In genomic region chr10:75798176-75798696, GRCm38 (mm10) we compare ENCODE assay signal across 8 mouse cellular contexts. TPM values are rescaled to one million over a fixed set of nuclear protein-coding genes. Genes with fewer than 3 reads are reported as not detected.
A peak's percentile ranks its signal among the peaks of the same experiment; 100 is the strongest.
DNase-seq lines count a peak whose midpoint lies in the region; ATAC-seq and TF ChIP-seq lines count a peak whose summit lies in the region.

Gene Gstt1, minus strand, starts transcription at chr10:75798584.

- H3K9me3 ChIP-seq in ES-E14 (ENCODE audit: control insufficient read depth, insufficient read depth, low read depth, low read length), result no peaks in the 10 kb centered on the region
- no peaks in the 10 kb centered on the region for H3K9me3 ChIP-seq in heart, embryonic 14.5 days (ENCODE audit: control insufficient read depth, low read length)
- H3K9me3 ChIP-seq in kidney, embryonic 16.5 days (ENCODE audit: low read length), result no peaks in the 10 kb centered on the region
- no peaks in the 10 kb centered on the region for H3K9me3 ChIP-seq in liver, postnatal 0 days (ENCODE audit: low read length)
- no peaks in the 10 kb centered on the region for H3K9me3 ChIP-seq in neural tube, embryonic 13.5 days

- 0 out of 2 replicates have a peak, but pooled peaks have one; percentile 3 for ATAC-seq in heart, embryonic 14.5 days (ENCODE audit: insufficient number of reproducible peaks, insufficient read depth, low FRiP score, low read depth)
- peak; percentile 44; the same call in 1 of the 2 replicates for ATAC-seq in kidney, embryonic 16.5 days (ENCODE audit: low FRiP score, low TSS enrichment)
- peak; percentile 36; the same call in 1 of the 2 replicates for ATAC-seq in liver, postnatal 0 days
- peak; percentile 60; the same call in 1 of the 2 replicates for ATAC-seq in neural tube, embryonic 13.5 days (ENCODE audit: low read depth)

- peak within 1 kb of the TSS; percentile 86 for H3K4me2 ChIP-seq in heart, embryonic 14.5 days (ENCODE audit: low read length)
- peak within 1 kb of the TSS; percentile 91 for H3K4me2 ChIP-seq in kidney, embryonic 16.5 days (replicated peaks; ENCODE audit: low read depth, low read length)
- peak within 1 kb of the TSS; percentile 78 for H3K4me2 ChIP-seq in liver, postnatal 0 days (ENCODE audit: low read depth, low read length)
- H3K4me2 ChIP-seq in neural tube, embryonic 13.5 days, result peak within 1 kb of the TSS; percentile 71

- H3K27me3 ChIP-seq in heart, embryonic 14.5 days (ENCODE audit: control insufficient read depth, insufficient read depth, low read length), result no peaks in the 10 kb centered on the region
- no peaks in the 10 kb centered on the region; the same call in 1 of the 2 replicates for H3K27me3 ChIP-seq in kidney, embryonic 16.5 days (ENCODE audit: insufficient read depth, low read length)
- H3K27me3 ChIP-seq in liver, postnatal 0 days (ENCODE audit: insufficient read depth, low read length), result no peaks in the 10 kb centered on the region
- H3K27me3 ChIP-seq in neural tube, embryonic 13.5 days, result peaks cover 22% of the 10 kb centered on the region

- no peak for DNase-seq in ES-E14 (ENCODE audit: low read depth, low spot score)
- peak; percentile 71 for DNase-seq in liver, postnatal 0 days
- DNase-seq in thymus, postnatal 10 days (ENCODE audit: low spot score in 2 of 2), result no peak

- peak within 1 kb of the TSS; percentile 42; the same call in 1 of the 2 replicates for H3K9ac ChIP-seq in ES-E14 (ENCODE audit: insufficient read depth, low read depth, low read length, poor library complexity, severe bottlenecking)
- H3K9ac ChIP-seq in heart, embryonic 14.5 days (ENCODE audit: low read length), result peak within 1 kb of the TSS; percentile 64
- H3K9ac ChIP-seq in kidney, embryonic 16.5 days (replicated peaks; ENCODE audit: low read length), result peak within 1 kb of the TSS; percentile 69
- peak within 1 kb of the TSS; percentile 62 for H3K9ac ChIP-seq in liver, postnatal 0 days (replicated peaks)
- H3K9ac ChIP-seq in neural tube, embryonic 13.5 days, result peak within 1 kb of the TSS; percentile 56

- H3K4me3 ChIP-seq in ES-E14 (ENCODE audit: insufficient read depth in 1 of 2, low read depth in 1 of 2, low read length in 2 of 2, poor library complexity in 1 of 2, severe bottlenecking in 1 of 2), result peak within 1 kb of the TSS; percentile 45 to 71
- H3K4me3 ChIP-seq in bone marrow, adult 2 months (replicated peaks; ENCODE audit: control insufficient read depth, low read depth, low read length), result peak within 1 kb of the TSS; percentile 72
- H3K4me3 ChIP-seq in embryonic fibroblast, embryonic 13.5 days (ENCODE audit: insufficient read depth, low read length), result peak within 1 kb of the TSS; percentile 37
- peak within 1 kb of the TSS; percentile 51 to 53 for H3K4me3 ChIP-seq in heart, embryonic 14.5 days (ENCODE audit: control insufficient read depth in 1 of 2, insufficient read depth in 1 of 2, low read depth in 1 of 2, low read length in 2 of 2)
- H3K4me3 ChIP-seq in kidney, embryonic 16.5 days (ENCODE audit: low read length), result peak within 1 kb of the TSS; percentile 53
- peak within 1 kb of the TSS; percentile 44 for H3K4me3 ChIP-seq in liver, postnatal 0 days (ENCODE audit: low read depth, low read length)
- peak within 1 kb of the TSS; percentile 36 for H3K4me3 ChIP-seq in neural tube, embryonic 13.5 days

- TF ChIP-seq POLR2A in bone marrow, adult 2 months (IDR thresholded peaks at IDR 0.05; ENCODE audit: borderline replicate concordance, control insufficient read depth, low read depth, low read length), result 0 out of 2 replicates have a peak, but pooled peaks have one; percentile 35
- TF ChIP-seq POLR2A in embryonic fibroblast, embryonic 13.5 days (IDR thresholded peaks at IDR 0.05; ENCODE audit: low read depth, low read length), result peak; percentile 47; the same call in 1 of the 2 replicates

- no peak within 1 kb of the TSS for H3K27ac ChIP-seq in ES-E14 (ENCODE audit: insufficient read depth, low read depth, low read length, poor library complexity, severe bottlenecking)
- H3K27ac ChIP-seq in bone marrow, adult 2 months (ENCODE audit: control insufficient read depth, insufficient read depth, low read depth, low read length, poor library complexity), result no peak within 1 kb of the TSS
- H3K27ac ChIP-seq in embryonic fibroblast, embryonic 13.5 days (ENCODE audit: insufficient read depth, low read length), result no peak within 1 kb of the TSS
- H3K27ac ChIP-seq in heart, embryonic 14.5 days (replicated peaks in 1 of 2; ENCODE audit: control insufficient read depth in 1 of 2, insufficient read depth in 1 of 2, low read depth in 2 of 2, low read length in 2 of 2), result no peak within 1 kb of the TSS
- H3K27ac ChIP-seq in kidney, embryonic 16.5 days (ENCODE audit: low read length), result peak within 1 kb of the TSS; percentile 61; the same call in 1 of the 2 replicates
- H3K27ac ChIP-seq in liver, postnatal 0 days (ENCODE audit: low read depth), result peak within 1 kb of the TSS; percentile 55
- H3K27ac ChIP-seq in neural tube, embryonic 13.5 days (replicated peaks), result no peak within 1 kb of the TSS

- in situ Hi-C loops in ES-E14 (cut with MboI; ENCODE audit: low sequenced_read_pairs in 2 of 2, unreplicated experiment in 2 of 2), result no loop called here

- WGBS in bone marrow, adult 2 months, result 3% methylated on average over 18 of the region's 18 CpGs
- WGBS in heart, embryonic 14.5 days, result 1% methylated on average over 18 of the region's 18 CpGs
- WGBS in kidney, embryonic 16.5 days, result 3% methylated on average over 18 of the region's 18 CpGs
- 4% methylated on average over 18 of the region's 18 CpGs for WGBS in liver, postnatal 0 days (ENCODE audit: insufficient replicate concordance)
- WGBS in neural tube, embryonic 13.5 days, result 2% methylated on average over 18 of the region's 18 CpGs

- H3K36me3 ChIP-seq in ES-E14 (ENCODE audit: control insufficient read depth, insufficient read depth, low read length, poor library complexity, severe bottlenecking), result no peaks in the 10 kb centered on the region
- no peaks in the 10 kb centered on the region for H3K36me3 ChIP-seq in heart, embryonic 14.5 days (ENCODE audit: control insufficient read depth, insufficient read depth, low read length)
- no peaks in the 10 kb centered on the region for H3K36me3 ChIP-seq in kidney, embryonic 16.5 days (ENCODE audit: insufficient read depth, low read length)
- no peaks in the 10 kb centered on the region for H3K36me3 ChIP-seq in liver, postnatal 0 days (replicated peaks; ENCODE audit: insufficient read depth, low read length)
- H3K36me3 ChIP-seq in neural tube, embryonic 13.5 days, result no peaks in the 10 kb centered on the region

- peaks cover 4 to 22% of the 10 kb centered on the region in 2 experiments for H3K4me1 ChIP-seq in ES-E14 (ENCODE audit: control insufficient read depth in 2 of 2, insufficient read depth in 2 of 2, low read length in 2 of 2, poor library complexity in 1 of 2)
- no peaks in the 10 kb centered on the region; the same call in 1 of the 2 replicates for H3K4me1 ChIP-seq in bone marrow, adult 2 months (ENCODE audit: control insufficient read depth, insufficient read depth, low read length)
- H3K4me1 ChIP-seq in embryonic fibroblast, embryonic 13.5 days (ENCODE audit: control insufficient read depth, insufficient read depth, low read length), result peaks cover 8% of the 10 kb centered on the region
- H3K4me1 ChIP-seq in heart, embryonic 14.5 days (ENCODE audit: control insufficient read depth in 2 of 2, insufficient read depth in 2 of 2, low read length in 2 of 2), result peaks cover 8 to 12% of the 10 kb centered on the region in 2 experiments; a peak in 3 of 4 replicates
- peaks cover 25% of the 10 kb centered on the region for H3K4me1 ChIP-seq in kidney, embryonic 16.5 days (ENCODE audit: insufficient read depth, low read length)
- peaks cover 13% of the 10 kb centered on the region for H3K4me1 ChIP-seq in liver, postnatal 0 days (ENCODE audit: insufficient read depth)
- peaks cover 22% of the 10 kb centered on the region for H3K4me1 ChIP-seq in neural tube, embryonic 13.5 days (replicated peaks)

- TF ChIP-seq EP300 in liver, postnatal 0 days (IDR thresholded peaks at IDR 0.05; ENCODE audit: low read depth), result no peak

- TF ChIP-seq CTCF in bone marrow, adult 2 months (IDR thresholded peaks at IDR 0.05; ENCODE audit: control insufficient read depth, insufficient read depth, low read length), result no peak
- no peak for TF ChIP-seq CTCF in embryonic fibroblast, embryonic 13.5 days (IDR thresholded peaks at IDR 0.05; ENCODE audit: borderline replicate concordance, insufficient read depth, low read length)
- TF ChIP-seq CTCF in liver, postnatal 0 days (IDR thresholded peaks at IDR 0.05; ENCODE audit: low read depth), result no peak

TF ChIP-seq in ES-E14, 5 proteins besides CTCF, POLR2A, EP300 and RAD21:
- TF ChIP-seq ZC3H11A (IDR thresholded peaks at IDR 0.05; ENCODE audit: borderline replicate concordance, low read depth, low read length) (no peak), MAFK (IDR thresholded peaks at IDR 0.05; ENCODE audit: insufficient read depth, low read depth, low read length) (no peak), HCFC1 (IDR thresholded peaks at IDR 0.05; ENCODE audit: borderline replicate concordance, insufficient read depth, low read length) (no peak), CHD2 (IDR thresholded peaks at IDR 0.05; ENCODE audit: low read depth, low read length) (no peak), ZNF384 (IDR thresholded peaks at IDR 0.05; ENCODE audit: low read depth, low read length) (no peak)

RNA-seq across cellular contexts. Expression of gene Gstt1, which starts in this region (rescaled TPM):
- total RNA-seq in ES-E14 (2012; rRNA removed), result 5.8 and 10.7 TPM in 2 replicates
- 19.9 and 22.5 TPM in 2 replicates for polyA plus RNA-seq in bone marrow, adult 2 months (2011; ENCODE audit: insufficient read depth, insufficient read length, low replicate concordance, missing spikeins)
- 8.0 and 17.2 TPM in 2 replicates for polyA plus RNA-seq in embryonic fibroblast, embryonic 13.5 days (2011; ENCODE audit: insufficient read length, low read depth, missing spikeins)
- polyA plus RNA-seq in heart, embryonic 14.5 days (2014; fragmentation: Nextera tagmentation; extraction: Ambion mirVana), result 8.6 and 13.5 TPM in 2 replicates
- 16.5 and 19.7 TPM in 2 replicates for polyA plus RNA-seq in kidney, embryonic 16.5 days (2015; fragmentation: Nextera tagmentation; extraction: Ambion mirVana)
- 77.5 and 78.5 TPM in 2 replicates for polyA plus RNA-seq in liver, postnatal 0 days (2015; fragmentation: Nextera tagmentation; extraction: Ambion mirVana)
- polyA plus RNA-seq in neural tube, embryonic 13.5 days (2015; fragmentation: Nextera tagmentation; extraction: Ambion mirVana), result 5.6 and 6.0 TPM in 2 replicates

Comparison
In these comparisons a context has a peak if more than half of its experiments do, and no peak if none do; other contexts are left out.
1. H3K27ac ChIP-seq: peak in kidney, embryonic 16.5 days (single experiment) and liver, postnatal 0 days (single experiment); none in ES-E14 (single experiment), bone marrow, adult 2 months (single experiment), embryonic fibroblast, embryonic 13.5 days (single experiment), heart, embryonic 14.5 days (0 of 2) and neural tube, embryonic 13.5 days (single experiment).
2. ATAC-seq: peak in every context shown above with its lines; median percentile 60 in neural tube, embryonic 13.5 days; 44 in kidney, embryonic 16.5 days; 36 in liver, postnatal 0 days; 3 in heart, embryonic 14.5 days.
3. Peak in every context shown above with its lines, with median percentiles within 50 percentile points of each other: H3K4me3 ChIP-seq, H3K9ac ChIP-seq and H3K4me2 ChIP-seq.